Mouse (Mus musculus): ENCODE results near the gene Tspan18.

DNA sequence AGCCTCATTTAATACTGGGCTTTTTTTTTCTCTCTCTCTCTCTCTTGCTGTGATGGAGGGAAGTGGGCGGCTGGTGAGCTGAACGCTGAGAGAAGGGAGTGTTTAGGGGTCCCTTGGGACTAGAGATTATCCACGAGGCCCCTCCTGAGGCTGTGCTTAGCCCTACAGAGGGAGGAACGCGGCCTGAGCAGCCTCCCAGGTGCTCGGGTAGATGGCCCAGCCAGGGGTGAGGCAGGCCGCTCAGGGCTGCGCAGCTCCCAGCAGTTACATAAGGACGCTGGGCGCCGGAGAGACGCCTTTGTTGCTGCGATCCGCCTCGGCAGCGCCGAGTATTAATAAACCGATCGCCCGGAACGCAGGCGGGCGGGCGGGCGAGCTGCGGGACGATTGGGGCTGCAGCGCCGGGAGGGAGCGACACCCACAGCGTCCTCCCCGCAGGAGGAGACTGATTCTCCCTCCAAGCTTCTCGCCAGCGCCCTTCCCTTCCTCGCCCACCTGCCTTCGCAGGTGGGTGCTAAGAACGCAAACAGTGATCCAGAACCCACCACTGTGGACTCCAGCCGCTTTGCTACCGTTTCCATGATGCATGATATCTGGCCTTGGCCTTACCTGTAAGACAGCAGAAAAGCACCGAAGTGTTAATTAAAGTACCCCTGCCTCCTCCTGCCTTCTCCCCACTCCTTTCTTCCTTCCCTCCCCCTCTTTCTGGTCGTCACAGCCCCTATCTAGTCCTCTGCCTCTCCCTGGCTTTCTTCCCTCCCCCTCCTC is 154.0 kb downstream of the Tspan18 start:
- TF ChIP-seq CTCF (IDR thresholded peaks at IDR 0.05; ENCODE audit: insufficient read depth, low read length) = no peak
- no peak for TF ChIP-seq POLR2A (IDR thresholded peaks at IDR 0.05; ENCODE audit: borderline replicate concordance, extremely low read depth, low read depth, low read length)

All from lung, adult 2 months (tissue).